Mouse (Mus musculus) testis, adult 2 months (tissue): ENCODE measurements around the gene Immp2l. TPM values are rescaled to one million over a fixed set of nuclear protein-coding genes. Genes with fewer than 3 reads are reported as not detected.

Source experiments
- H3K27ac ChIP-seq: fragments of 200-500 bp; 2 replicates; pipeline ENCODE4 v1.5.1; 2012; ENCODE audit warnings: low read depth, low read length; ENCODE audit not compliant: control insufficient read depth, insufficient read depth
- H3K27me3 ChIP-seq: fragments of 200-500 bp; 2 replicates; pipeline ENCODE4 v1.6.1; 2012; ENCODE audit warnings: mild to moderate bottlenecking, low read length, moderate library complexity; ENCODE audit not compliant: control insufficient read depth, insufficient read depth
- H3K36me3 ChIP-seq: fragments of 200-500 bp; 2 replicates; pipeline ENCODE4 v1.6.1; 2012; ENCODE audit warnings: mild to moderate bottlenecking, low read length; ENCODE audit not compliant: control insufficient read depth, insufficient read depth
- H3K4me1 ChIP-seq: fragments of 200-500 bp; 2 replicates; pipeline ENCODE4 v1.6.1; 2012; ENCODE audit warnings: low read length; ENCODE audit not compliant: control insufficient read depth, insufficient read depth
- H3K4me3 ChIP-seq: fragments of 200-500 bp; 2 replicates; pipeline ENCODE4 v1.5.1; 2012; ENCODE audit warnings: low read depth, mild to moderate bottlenecking, low read length, moderate library complexity, mixed read lengths; ENCODE audit not compliant: control insufficient read depth
- CTCF ChIP-seq: fragments of 200-500 bp; IDR thresholded peaks from 2 replicates; pipeline ENCODE4 v1.5.1; 2012; ENCODE audit warnings: low read depth, mild to moderate bottlenecking, inconsistent platforms, low read length, moderate library complexity; ENCODE audit not compliant: control insufficient read depth, insufficient read depth, insufficient replicate concordance
- POLR2A ChIP-seq: fragments of 200-500 bp; IDR thresholded peaks from 2 replicates; pipeline ENCODE4 v1.6.1; 2012; ENCODE audit warnings: low read depth, mild to moderate bottlenecking, inconsistent platforms, low read length, moderate library complexity; ENCODE audit not compliant: control insufficient read depth
- polyA plus RNA-seq: library from polyadenylated mRNA; depleted of rRNA; stranded (reverse); fragments of >200 nt; gene quantifications from 2 replicates; pipeline ENCODE4 v1.2.3, GENCODE M21; 2012

Immp2l gene
- polyA plus RNA-seq, 1 experiment: 45.4 TPM

GRCm38 (mm10) chr12:41401923-41402322 is 378.0 kb downstream of the Immp2l start:
- Histone ChIP-seq H3K4me1 (no peaks in the 10 kb centered on the region), H3K27ac (no peak overlapping the region), H3K36me3 (no peaks in the 10 kb centered on the region), H3K4me3 (no peak overlapping the region), H3K27me3 (no peaks in the 10 kb centered on the region)
- TF ChIP-seq POLR2A: no peak
- TF ChIP-seq CTCF: no peak

GRCm38 (mm10) chr12:41409431-41409830 is 385.5 kb downstream of the Immp2l start:
- Histone ChIP-seq H3K4me1 (no peaks in the 10 kb centered on the region), H3K36me3 (no peaks in the 10 kb centered on the region), H3K27ac (no peak overlapping the region), H3K4me3 (no peak overlapping the region), H3K27me3 (no peaks in the 10 kb centered on the region)
- TF ChIP-seq POLR2A (no peak), CTCF (no peak)

GRCm38 (mm10) chr12:41416635-41417034 is 392.7 kb downstream of the Immp2l start:
- Histone ChIP-seq H3K4me1 (no peaks in the 10 kb centered on the region), H3K27me3 (no peaks in the 10 kb centered on the region), H3K36me3 (no peaks in the 10 kb centered on the region), H3K27ac (no peak overlapping the region), H3K4me3 (no peak overlapping the region)
- TF ChIP-seq POLR2A (no peak), CTCF (no peak)

- no peak overlapping the region for H3K27ac ChIP-seq
- no peaks in the 10 kb centered on the region for H3K27me3 ChIP-seq
- H3K4me3 ChIP-seq: no peak overlapping the region
- no peaks in the 10 kb centered on the region for H3K4me1 ChIP-seq
- no peaks in the 10 kb centered on the region for H3K36me3 ChIP-seq
- TF ChIP-seq CTCF (no peak), POLR2A (no peak)
Observed at GRCm38 (mm10) chr12:41417099-41417498, 393.2 kb downstream of the Immp2l start.

- H3K36me3 ChIP-seq: no peaks in the 10 kb centered on the region
- H3K27me3 ChIP-seq: no peaks in the 10 kb centered on the region
- no peak overlapping the region for H3K4me3 ChIP-seq
- no peaks in the 10 kb centered on the region for H3K4me1 ChIP-seq
- TF ChIP-seq POLR2A: no peak
- H3K27ac ChIP-seq: no peak overlapping the region
Observed at GRCm38 (mm10) chr12:41417961-41418360, 394.1 kb downstream of the Immp2l start.

- Histone ChIP-seq H3K27ac (no peak overlapping the region), H3K27me3 (no peaks in the 10 kb centered on the region)
- TF ChIP-seq POLR2A: no peak
- no peak for TF ChIP-seq CTCF
Observed at GRCm38 (mm10) chr12:41425101-41425679, 401.3 kb downstream of the Immp2l start.

GRCm38 (mm10) chr12:41427464-41427863 is 403.6 kb downstream of the Immp2l start:
- no peak overlapping the region for H3K4me3 ChIP-seq
- no peaks in the 10 kb centered on the region for H3K4me1 ChIP-seq
- TF ChIP-seq CTCF (no peak), POLR2A (no peak)
- H3K36me3 ChIP-seq: no peaks in the 10 kb centered on the region
- no peaks in the 10 kb centered on the region for H3K27me3 ChIP-seq
- no peak overlapping the region for H3K27ac ChIP-seq

More at GRCm38 (mm10) chr12:41425101-41425679, 401.3 kb downstream of the Immp2l start:
- no peaks in the 10 kb centered on the region for H3K36me3 ChIP-seq
- H3K4me3 ChIP-seq: no peak overlapping the region
- H3K4me1 ChIP-seq: no peaks in the 10 kb centered on the region

GRCm38 (mm10) chr12:41428806-41429205 is 404.9 kb downstream of the Immp2l start:
- Histone ChIP-seq H3K27ac (no peak overlapping the region), H3K27me3 (no peaks in the 10 kb centered on the region), H3K4me3 (no peak overlapping the region), H3K4me1 (no peaks in the 10 kb centered on the region), H3K36me3 (no peaks in the 10 kb centered on the region)
- TF ChIP-seq CTCF: no peak
- no peak for TF ChIP-seq POLR2A
